Mouse (Mus musculus) monocyte, adult 2 months (primary cell): ENCODE measurements at regions not wholly inside any gene's neighbourhood (a gene's known extent, or its start where the extent isn't known, plus 50 kb on each side); places are given as distances from the start of the nearest gene placed in this dataset.

ENCODE experiments used
- DNase-seq, 2 experiments: peaks; one replicate each; pipeline ENCODE4 v3.0.0; 2022; ENCODE audit warnings: low spot score in 2 of 2, low read depth in 1 of 2

- DNase-seq = no peak
Measured at GRCm38 (mm10) chr7:115170023-115170422, 426.5 kb downstream of the Insc start.

GRCm38 (mm10) chr7:115170439-115170838, 426.9 kb downstream of the Insc start:
- no peak for DNase-seq

GRCm38 (mm10) chr7:115192482-115192881, 449.0 kb downstream of the Insc start:
- no peak for DNase-seq

- DNase-seq = no peak
Measured at GRCm38 (mm10) chr7:115192992-115193761, 449.7 kb downstream of the Insc start.

GRCm38 (mm10) chr7:115204916-115205315, 461.4 kb downstream of the Insc start:
- no peak for DNase-seq

GRCm38 (mm10) chr7:115206479-115207134, 463.1 kb downstream of the Insc start:
- no peak for DNase-seq

GRCm38 (mm10) chr7:115208781-115209180, 465.3 kb downstream of the Insc start:
- no peak for DNase-seq

- DNase-seq = no peak
Measured at GRCm38 (mm10) chr7:115210012-115210411, 466.5 kb downstream of the Insc start.

- DNase-seq = peak; percentile 3 to 19
Measured at GRCm38 (mm10) chr7:115216838-115217237, 473.3 kb downstream of the Insc start.

GRCm38 (mm10) chr7:115217255-115217654, 473.8 kb downstream of the Insc start:
- no peak for DNase-seq

GRCm38 (mm10) chr7:115217712-115218111, 474.2 kb downstream of the Insc start:
- no peak for DNase-seq

GRCm38 (mm10) chr7:115218596-115219180, 475.2 kb downstream of the Insc start:
- no peak for DNase-seq

GRCm38 (mm10) chr7:115222642-115223041, 479.1 kb downstream of the Insc start:
- no peak for DNase-seq

GRCm38 (mm10) chr7:115230525-115230924, 487.0 kb downstream of the Insc start:
- no peak for DNase-seq

- no peak for DNase-seq
Measured at GRCm38 (mm10) chr7:115233850-115234436, 490.4 kb downstream of the Insc start.

- no peak for DNase-seq
Measured at GRCm38 (mm10) chr7:115237131-115237530, 493.6 kb downstream of the Insc start.

- peak in 1 of 2 experiments; percentile 16 for DNase-seq
Measured at GRCm38 (mm10) chr7:115251591-115252369, 508.3 kb downstream of the Insc start.

- DNase-seq = no peak
Measured at GRCm38 (mm10) chr7:115252370-115252750, 508.9 kb downstream of the Insc start.

- no peak for DNase-seq
Measured at GRCm38 (mm10) chr7:115258626-115259025, 515.1 kb downstream of the Insc start.

GRCm38 (mm10) chr7:115263082-115263481, 519.6 kb downstream of the Insc start:
- no peak for DNase-seq

- DNase-seq = no peak
Measured at GRCm38 (mm10) chr7:115266141-115266540, 522.6 kb downstream of the Insc start.
